Mouse (Mus musculus): ENCODE data around the gene Timp3. TPM values are rescaled to one million over a fixed set of nuclear protein-coding genes. Genes with fewer than 3 reads are reported as not detected.
A peak's percentile ranks its signal among the peaks of the same experiment; 100 is the strongest.

Timp3 gene
- polyA plus RNA-seq, 1 experiment from 2014 or later, result 114 TPM

DNA sequence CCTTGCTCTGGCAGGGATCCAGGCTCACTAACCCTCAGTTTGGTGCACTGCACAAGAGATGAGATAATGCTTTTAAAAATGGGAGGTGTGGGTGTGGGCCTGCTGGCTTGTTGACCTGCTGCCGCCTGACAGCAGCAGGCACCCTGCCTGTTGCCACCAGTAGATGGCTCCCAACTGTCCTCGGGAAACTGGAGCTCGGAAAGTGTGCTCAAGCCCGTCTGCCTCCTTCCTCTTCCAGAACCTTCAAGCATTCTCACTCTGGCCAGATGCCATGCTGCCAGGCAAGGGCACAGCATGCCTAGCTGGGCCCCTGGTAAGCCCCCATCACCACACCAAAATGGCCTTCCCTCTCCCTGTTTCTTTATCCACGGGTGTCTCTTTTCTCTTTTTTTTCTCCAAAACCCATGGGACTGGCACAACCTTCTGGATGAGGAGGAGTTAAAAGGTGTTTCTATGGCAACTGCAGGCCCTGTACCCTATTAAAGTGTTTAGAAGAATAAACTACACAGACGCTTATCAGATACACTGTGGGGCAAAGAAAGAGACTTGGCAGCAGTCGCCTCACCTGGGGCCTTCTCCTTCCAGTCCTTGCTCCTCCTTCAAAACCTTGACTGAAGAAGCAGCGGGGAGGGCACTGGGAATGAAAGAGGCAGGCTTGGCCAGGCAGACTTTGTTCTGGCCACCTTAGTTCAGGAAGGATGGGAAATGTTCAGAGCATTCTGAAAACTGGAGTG lies 2.8 kb downstream of the Timp3 start:
- Histone ChIP-seq H3K27me3 (ENCODE audit: insufficient read depth, low read length) (peaks cover 10% of the 10 kb centered on the region; the same call in 1 of the 2 replicates), H3K9me3 (ENCODE audit: low read length) (no peaks in the 10 kb centered on the region), H3K4me1 (ENCODE audit: insufficient read depth, low read length) (peaks cover 32% of the 10 kb centered on the region), H3K4me2 (replicated peaks; ENCODE audit: low read depth, low read length) (peak overlapping the region; percentile 90), H3K9ac (replicated peaks; ENCODE audit: low read length) (peak overlapping the region; percentile 43), H3K4me3 (ENCODE audit: low read length) (peak overlapping the region; percentile 68), H3K36me3 (ENCODE audit: insufficient read depth, low read length) (0 out of 2 replicates have a peak, but pooled peaks cover under 1% of the 10 kb centered on the region), H3K27ac (ENCODE audit: low read length) (peak overlapping the region; percentile 82; the same call in 1 of the 2 replicates)
- ATAC-seq (ENCODE audit: low FRiP score, low TSS enrichment), result peak; percentile 37; the same call in 1 of the 2 replicates
- 23% methylated on average over 8 of the region's 8 CpGs for WGBS

DNA sequence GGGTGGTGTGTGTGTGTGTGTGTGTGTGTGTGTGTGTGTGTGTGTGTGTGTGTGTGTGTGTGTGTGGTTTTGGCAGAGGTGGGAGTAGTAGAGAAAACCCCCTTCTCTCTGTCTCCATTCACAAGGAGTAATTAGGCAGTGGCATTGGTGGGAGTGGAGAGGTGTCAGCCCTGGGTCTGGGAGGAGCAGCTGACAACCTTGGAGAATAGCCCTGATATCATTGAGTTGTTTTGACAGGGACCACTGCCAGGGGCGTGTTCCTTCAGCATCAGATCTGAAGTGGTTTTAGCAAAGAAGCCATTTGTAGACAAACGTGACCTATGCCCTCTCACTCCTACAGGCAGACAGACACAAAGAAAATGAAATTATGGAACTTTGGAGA lies 3.3 kb downstream of the Timp3 start:
- no peaks in the 10 kb centered on the region for H3K9me3 ChIP-seq (ENCODE audit: low read length)
- ATAC-seq (ENCODE audit: low FRiP score, low TSS enrichment), result no peak
- H3K9ac ChIP-seq (replicated peaks; ENCODE audit: low read length), result no peak overlapping the region
- H3K4me2 ChIP-seq (replicated peaks; ENCODE audit: low read depth, low read length), result peak overlapping the region; percentile 90
- peak overlapping the region; percentile 68; the same call in 1 of the 2 replicates for H3K4me3 ChIP-seq (ENCODE audit: low read length)
- H3K4me1 ChIP-seq (ENCODE audit: insufficient read depth, low read length), result peaks cover 32% of the 10 kb centered on the region
- 0 out of 2 replicates have a peak, but pooled peaks cover 2% of the 10 kb centered on the region for H3K36me3 ChIP-seq (ENCODE audit: insufficient read depth, low read length)
- 63% methylated on average over 2 of the region's 2 CpGs for WGBS
- H3K27me3 ChIP-seq (ENCODE audit: insufficient read depth, low read length), result peaks cover 8% of the 10 kb centered on the region; the same call in 1 of the 2 replicates
- H3K27ac ChIP-seq (ENCODE audit: low read length), result no peak overlapping the region

DNA sequence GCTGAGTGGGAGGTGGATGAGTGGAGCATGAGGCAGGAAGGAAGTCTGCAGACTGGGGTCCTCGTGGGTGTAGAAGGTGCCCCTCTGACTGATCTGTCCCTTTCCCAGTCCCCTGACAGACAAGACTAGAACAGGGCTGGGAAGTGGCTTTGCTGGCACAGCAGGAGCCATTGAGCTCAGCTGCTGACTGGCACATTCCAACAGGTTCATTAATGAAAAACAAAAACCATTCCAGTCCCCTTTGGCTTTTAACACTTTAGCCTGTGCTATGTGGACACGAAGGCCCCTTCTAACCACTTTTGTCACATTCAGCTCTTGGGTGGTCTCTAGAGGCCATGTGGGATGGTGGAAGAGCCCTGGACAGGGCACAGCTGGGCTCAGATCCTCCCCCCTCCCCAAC lies 4.4 kb downstream of the Timp3 start:
- peak overlapping the region; percentile 21; the same call in 1 of the 2 replicates for H3K27ac ChIP-seq (ENCODE audit: low read length)
- 0 out of 2 replicates have a peak, but pooled peaks cover 2% of the 10 kb centered on the region for H3K36me3 ChIP-seq (ENCODE audit: insufficient read depth, low read length)
- no peak overlapping the region for H3K4me3 ChIP-seq (ENCODE audit: low read length)
- 0 out of 2 replicates have a peak overlapping the region, but pooled peaks have one; percentile 17 for H3K9ac ChIP-seq (replicated peaks; ENCODE audit: low read length)
- peaks cover 32% of the 10 kb centered on the region for H3K4me1 ChIP-seq (ENCODE audit: insufficient read depth, low read length)
- no peaks in the 10 kb centered on the region; the same call in 1 of the 2 replicates for H3K27me3 ChIP-seq (ENCODE audit: insufficient read depth, low read length)
- H3K4me2 ChIP-seq (replicated peaks; ENCODE audit: low read depth, low read length), result no peak overlapping the region
- no peak for ATAC-seq (ENCODE audit: low FRiP score, low TSS enrichment)
- WGBS, result 4% methylated on average over 2 of the region's 2 CpGs
- no peaks in the 10 kb centered on the region for H3K9me3 ChIP-seq (ENCODE audit: low read length)

- Histone ChIP-seq H3K27ac (ENCODE audit: low read length) (no peak overlapping the region), H3K9ac (replicated peaks; ENCODE audit: low read length) (no peak overlapping the region), H3K27me3 (ENCODE audit: insufficient read depth, low read length) (no peaks in the 10 kb centered on the region), H3K9me3 (ENCODE audit: low read length) (no peaks in the 10 kb centered on the region), H3K4me3 (ENCODE audit: low read length) (no peak overlapping the region), H3K4me2 (replicated peaks; ENCODE audit: low read depth, low read length) (no peak overlapping the region), H3K4me1 (ENCODE audit: insufficient read depth, low read length) (peaks cover 19% of the 10 kb centered on the region), H3K36me3 (ENCODE audit: insufficient read depth, low read length) (0 out of 2 replicates have a peak, but pooled peaks cover 5% of the 10 kb centered on the region)
- no peak for ATAC-seq (ENCODE audit: low FRiP score, low TSS enrichment)
- 83% methylated on average over 4 of the region's 4 CpGs for WGBS
Observed at GRCm38 (mm10) chr10:86307235-86307634, 7.1 kb downstream of the Timp3 start.

GRCm38 (mm10) chr10:86310527-86310926 lies 10.4 kb downstream of the Timp3 start:
- H3K4me3 ChIP-seq (ENCODE audit: low read length), result no peak overlapping the region
- WGBS, result 45% methylated on average over 6 of the region's 6 CpGs
- H3K36me3 ChIP-seq (ENCODE audit: insufficient read depth, low read length), result 0 out of 2 replicates have a peak, but pooled peaks cover 5% of the 10 kb centered on the region
- no peak overlapping the region for H3K9ac ChIP-seq (replicated peaks; ENCODE audit: low read length)
- no peak overlapping the region for H3K27ac ChIP-seq (ENCODE audit: low read length)
- H3K4me2 ChIP-seq (replicated peaks; ENCODE audit: low read depth, low read length), result no peak overlapping the region
- no peaks in the 10 kb centered on the region for H3K9me3 ChIP-seq (ENCODE audit: low read length)
- peak; percentile 54; the same call in 1 of the 2 replicates for ATAC-seq (ENCODE audit: low FRiP score, low TSS enrichment)
- no peaks in the 10 kb centered on the region for H3K27me3 ChIP-seq (ENCODE audit: insufficient read depth, low read length)
- H3K4me1 ChIP-seq (ENCODE audit: insufficient read depth, low read length), result peaks cover 5% of the 10 kb centered on the region

- no peaks in the 10 kb centered on the region for H3K27me3 ChIP-seq (ENCODE audit: insufficient read depth, low read length)
- 0 out of 2 replicates have a peak, but pooled peaks cover 4% of the 10 kb centered on the region for H3K36me3 ChIP-seq (ENCODE audit: insufficient read depth, low read length)
- no peaks in the 10 kb centered on the region for H3K9me3 ChIP-seq (ENCODE audit: low read length)
- H3K4me2 ChIP-seq (replicated peaks; ENCODE audit: low read depth, low read length), result no peak overlapping the region
- H3K27ac ChIP-seq (ENCODE audit: low read length), result no peak overlapping the region
- no peak for ATAC-seq (ENCODE audit: low FRiP score, low TSS enrichment)
- no peak overlapping the region for H3K9ac ChIP-seq (replicated peaks; ENCODE audit: low read length)
- H3K4me1 ChIP-seq (ENCODE audit: insufficient read depth, low read length), result peaks cover 8% of the 10 kb centered on the region
- 85% methylated on average over 3 of the region's 3 CpGs for WGBS
- no peak overlapping the region for H3K4me3 ChIP-seq (ENCODE audit: low read length)
Observed at GRCm38 (mm10) chr10:86312976-86313375, 12.8 kb downstream of the Timp3 start.

DNA sequence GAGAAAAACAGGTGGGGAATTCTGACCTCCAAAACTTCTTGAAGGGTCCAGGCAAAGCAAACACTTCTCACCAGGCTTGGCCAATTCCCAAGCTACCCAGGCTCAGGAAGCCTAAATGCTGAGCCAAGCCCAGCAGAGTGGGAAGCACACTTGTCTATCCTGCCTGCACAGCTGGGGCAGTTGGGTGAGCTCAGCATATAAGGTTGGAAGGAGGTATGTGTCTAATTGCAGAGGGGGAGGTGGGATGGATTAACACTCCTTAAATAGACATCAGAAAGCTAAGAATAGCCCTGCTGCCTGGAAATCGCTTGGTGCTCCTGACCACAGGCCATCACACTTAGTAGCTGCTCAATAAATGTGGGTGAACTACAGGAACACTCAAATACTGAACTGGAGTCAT lies 13.3 kb downstream of the Timp3 start:
- Histone ChIP-seq H3K4me1 (ENCODE audit: insufficient read depth, low read length) (peaks cover 8% of the 10 kb centered on the region), H3K9ac (replicated peaks; ENCODE audit: low read length) (no peak overlapping the region), H3K4me2 (replicated peaks; ENCODE audit: low read depth, low read length) (no peak overlapping the region), H3K9me3 (ENCODE audit: low read length) (no peaks in the 10 kb centered on the region), H3K27me3 (ENCODE audit: insufficient read depth, low read length) (no peaks in the 10 kb centered on the region), H3K36me3 (ENCODE audit: insufficient read depth, low read length) (0 out of 2 replicates have a peak, but pooled peaks cover 3% of the 10 kb centered on the region), H3K4me3 (ENCODE audit: low read length) (no peak overlapping the region), H3K27ac (ENCODE audit: low read length) (no peak overlapping the region)
- WGBS, result 77% methylated on average over 1 of the region's 1 CpGs
- no peak for ATAC-seq (ENCODE audit: low FRiP score, low TSS enrichment)

- H3K9ac ChIP-seq (replicated peaks; ENCODE audit: low read length), result no peak overlapping the region
- no peak overlapping the region for H3K4me2 ChIP-seq (replicated peaks; ENCODE audit: low read depth, low read length)
- H3K4me1 ChIP-seq (ENCODE audit: insufficient read depth, low read length), result peaks cover 8% of the 10 kb centered on the region
- H3K36me3 ChIP-seq (ENCODE audit: insufficient read depth, low read length), result no peaks in the 10 kb centered on the region
- no peaks in the 10 kb centered on the region for H3K9me3 ChIP-seq (ENCODE audit: low read length)
- H3K27ac ChIP-seq (ENCODE audit: low read length), result no peak overlapping the region
- no peak for ATAC-seq (ENCODE audit: low FRiP score, low TSS enrichment)
- WGBS, result 33% methylated on average over 3 of the region's 3 CpGs
- H3K27me3 ChIP-seq (ENCODE audit: insufficient read depth, low read length), result no peaks in the 10 kb centered on the region
- no peak overlapping the region for H3K4me3 ChIP-seq (ENCODE audit: low read length)
Observed at GRCm38 (mm10) chr10:86315513-86315912, 15.3 kb downstream of the Timp3 start.

- Histone ChIP-seq H3K4me2 (replicated peaks; ENCODE audit: low read depth, low read length) (no peak overlapping the region), H3K27ac (ENCODE audit: low read length) (no peak overlapping the region), H3K27me3 (ENCODE audit: insufficient read depth, low read length) (no peaks in the 10 kb centered on the region), H3K36me3 (ENCODE audit: insufficient read depth, low read length) (0 out of 2 replicates have a peak, but pooled peaks cover 3% of the 10 kb centered on the region), H3K4me1 (ENCODE audit: insufficient read depth, low read length) (peaks cover 8% of the 10 kb centered on the region), H3K4me3 (ENCODE audit: low read length) (no peak overlapping the region), H3K9me3 (ENCODE audit: low read length) (no peaks in the 10 kb centered on the region), H3K9ac (replicated peaks; ENCODE audit: low read length) (no peak overlapping the region)
- ATAC-seq (ENCODE audit: low FRiP score, low TSS enrichment), result no peak
- 82% methylated on average over 7 of the region's 7 CpGs for WGBS
Observed at GRCm38 (mm10) chr10:86317633-86318032, 17.5 kb downstream of the Timp3 start.
